Mouse (Mus musculus): ENCODE results near the gene Gm35549. TPM values are rescaled to one million over a fixed set of nuclear protein-coding genes. Genes with fewer than 3 reads are reported as not detected.
A peak's percentile ranks its signal among the peaks of the same experiment; 100 is the strongest.

Gm35549 gene
- total RNA-seq, 2 experiments from 2014 or later: not detected

- no peak overlapping the region for H3K27ac ChIP-seq
- intact Hi-C loops (cut with DNase I): no loop called here
- no peak for DNase-seq (ENCODE audit: extremely low spot score in 1 of 2, low spot score in 2 of 2)
- no peak overlapping the region for H3K4me3 ChIP-seq
- no peak for TF ChIP-seq CTCF (IDR thresholded peaks at IDR 0.05)
Measured at GRCm38 (mm10) chr9:122815239-122815851, 28.5 kb downstream of the Gm35549 start.

- Histone ChIP-seq H3K27ac (no peak overlapping the region), H3K4me3 (no peak overlapping the region)
- TF ChIP-seq CTCF (IDR thresholded peaks at IDR 0.05): no peak
- DNase-seq (ENCODE audit: extremely low spot score in 1 of 2, low spot score in 2 of 2): no peak
- intact Hi-C loops (cut with DNase I): no loop called here
Measured at GRCm38 (mm10) chr9:122814775-122815174, 29.1 kb downstream of the Gm35549 start.

GRCm38 (mm10) chr9:122812386-122812785 is 31.4 kb downstream of the Gm35549 start:
- no peak for DNase-seq (ENCODE audit: extremely low spot score in 1 of 2, low spot score in 2 of 2)
- intact Hi-C loops (cut with DNase I): no loop called here
- H3K27ac ChIP-seq: no peak overlapping the region
- no peak overlapping the region for H3K4me3 ChIP-seq
- TF ChIP-seq CTCF (IDR thresholded peaks at IDR 0.05): no peak

- no peak for DNase-seq (ENCODE audit: extremely low spot score in 1 of 2, low spot score in 2 of 2)
- H3K27ac ChIP-seq: no peak overlapping the region
- no peak for TF ChIP-seq CTCF (IDR thresholded peaks at IDR 0.05)
- H3K4me3 ChIP-seq: no peak overlapping the region
- intact Hi-C loops (cut with DNase I): no loop called here
Measured at GRCm38 (mm10) chr9:122810212-122810611, 33.6 kb downstream of the Gm35549 start.

GRCm38 (mm10) chr9:122807186-122807585 is 36.6 kb downstream of the Gm35549 start:
- no peak for DNase-seq (ENCODE audit: extremely low spot score in 1 of 2, low spot score in 2 of 2)
- intact Hi-C loops (cut with DNase I): loop anchor here (5.0 kb wide), 1 partner anchor 70 kb away; no protein-coding TSS in a partner anchor
- no peak for TF ChIP-seq CTCF (IDR thresholded peaks at IDR 0.05)

GRCm38 (mm10) chr9:122805845-122806341 is 37.9 kb downstream of the Gm35549 start:
- Histone ChIP-seq H3K27ac (peak overlapping the region; percentile 98), H3K4me3 (peak overlapping the region; percentile 58)
- DNase-seq (ENCODE audit: extremely low spot score in 1 of 2, low spot score in 2 of 2): no peak
- intact Hi-C loops (cut with DNase I): loop anchor here (5.0 kb wide), 1 partner anchor 69 kb away; no protein-coding TSS in a partner anchor
- TF ChIP-seq CTCF (IDR thresholded peaks at IDR 0.05): no peak

More at GRCm38 (mm10) chr9:122807186-122807585, 36.6 kb downstream of the Gm35549 start:
- Histone ChIP-seq H3K4me3 (no peak overlapping the region), H3K27ac (no peak overlapping the region)

GRCm38 (mm10) chr9:122805053-122805844 is 38.6 kb downstream of the Gm35549 start, which contains the start of gene Tcaim:
Gene Tcaim, plus strand, starts transcription at chr9:122805539.
- TF ChIP-seq CTCF (IDR thresholded peaks at IDR 0.05): no peak
- peak within 1 kb of the TSS; percentile 58 for H3K4me3 ChIP-seq
- intact Hi-C loops (cut with DNase I): loop anchor here (5.0 kb wide), 1 partner anchor 68 kb away; no protein-coding TSS in a partner anchor
- peak; percentile 89 to 91 for DNase-seq (ENCODE audit: extremely low spot score in 1 of 2, low spot score in 2 of 2)
- peak within 1 kb of the TSS; percentile 98 for H3K27ac ChIP-seq

GRCm38 (mm10) chr9:122786534-122786933 is 57.3 kb downstream of the Gm35549 start:
- no peak for DNase-seq (ENCODE audit: extremely low spot score in 1 of 2, low spot score in 2 of 2)
- Histone ChIP-seq H3K27ac (no peak overlapping the region), H3K4me3 (no peak overlapping the region)
- TF ChIP-seq CTCF (IDR thresholded peaks at IDR 0.05): no peak
- intact Hi-C loops (cut with DNase I): no loop called here

GRCm38 (mm10) chr9:122785231-122785630 is 58.6 kb downstream of the Gm35549 start:
- intact Hi-C loops (cut with DNase I): no loop called here
- TF ChIP-seq CTCF (IDR thresholded peaks at IDR 0.05): no peak
- no peak for DNase-seq (ENCODE audit: extremely low spot score in 1 of 2, low spot score in 2 of 2)

More at GRCm38 (mm10) chr9:122785231-122785630, 58.6 kb downstream of the Gm35549 start:
- Histone ChIP-seq H3K4me3 (no peak overlapping the region), H3K27ac (no peak overlapping the region)

Other genes with a start within 250 kb of the Gm35549 start
- not detected for gene Topaz1, start 96.7 kb downstream of the Gm35549 start, total RNA-seq (2021)
- gene Tcaim, start 38.5 kb downstream of the Gm35549 start, total RNA-seq (2021): 10 to 100 TPM; 17.4 to 17.8 TPM
- 100 to 1,000 TPM; 169 to 173 TPM for gene Zfp445, start 22.0 kb upstream of the Gm35549 start, total RNA-seq (2021)
- 1 to 10 TPM; 5.0 to 5.8 TPM for gene Zkscan7, start 41.6 kb upstream of the Gm35549 start, total RNA-seq (2021)
- gene Zfp105, start 79.0 kb upstream of the Gm35549 start, total RNA-seq (2021): 1 to 10 TPM; 7.9 to 8.3 TPM
- 10 to 100 TPM; 18.7 to 21.8 TPM for gene 1110059G10Rik, start 107.0 kb upstream of the Gm35549 start, total RNA-seq (2021)
- gene Kif15, start 107.0 kb upstream of the Gm35549 start, total RNA-seq (2021): 1 to 10 TPM; 1.3 to 1.5 TPM
- gene Tmem42, start 177.3 kb upstream of the Gm35549 start, total RNA-seq (2021): 10 to 100 TPM; 23.5 to 27.1 TPM
- 1 to 10 TPM; 1.8 to 2.6 TPM for gene Tgm4, start 190.7 kb upstream of the Gm35549 start, total RNA-seq (2021)

All from left cerebral cortex, adult 2 months (tissue).